Mouse (Mus musculus) kidney, embryonic 14.5 days (tissue): Measurements from ENCODE around the gene Nme4. TPM values are rescaled to one million over a fixed set of nuclear protein-coding genes. Genes with fewer than 3 reads are reported as not detected.

Experiments used
- ATAC-seq: fragments of 200-750 bp; cut with Nextera tagmentation; 2 replicates; pipeline ENCODE4 v1.8.0; 2017; ENCODE audit warnings: moderate number of reproducible peaks, mild to moderate bottlenecking, moderate TSS enrichment, moderate library complexity; ENCODE audit not compliant: low FRiP score, low TSS enrichment
- H3K27ac ChIP-seq: fragments of 300-500 bp; sonication (generic); 2 replicates; pipeline ENCODE4 v1.5.1; 2014; ENCODE audit warnings: low read depth, mild to moderate bottlenecking, low read length, moderate library complexity, mixed read lengths
- H3K27me3 ChIP-seq: fragments of 300-500 bp; sonication (generic); 2 replicates; pipeline ENCODE4 v1.6.1; 2014; ENCODE audit warnings: mild to moderate bottlenecking, low read length; ENCODE audit not compliant: control insufficient read depth, insufficient read depth
- H3K36me3 ChIP-seq: fragments of 300-500 bp; sonication (generic); 2 replicates; pipeline ENCODE4 v1.6.1; 2014; ENCODE audit warnings: low read length, mixed read lengths; ENCODE audit not compliant: control insufficient read depth, insufficient read depth
- H3K4me1 ChIP-seq: fragments of 300-500 bp; sonication (generic); 2 replicates; pipeline ENCODE4 v1.6.1; 2014; ENCODE audit warnings: low read length, mixed read lengths; ENCODE audit not compliant: control insufficient read depth, insufficient read depth
- H3K4me2 ChIP-seq: fragments of 300-500 bp; sonication (generic); replicated peaks from 2 replicates; pipeline ENCODE4 v1.6.1; 2014; ENCODE audit warnings: low read depth, mild to moderate bottlenecking, low read length
- H3K4me3 ChIP-seq: fragments of 300-500 bp; sonication (generic); 2 replicates; pipeline ENCODE4 v1.5.1; 2014; ENCODE audit warnings: mild to moderate bottlenecking, low read length
- H3K9ac ChIP-seq: fragments of 300-500 bp; sonication (generic); 2 replicates; pipeline ENCODE4 v1.6.1; 2014; ENCODE audit warnings: low read depth, mild to moderate bottlenecking, low read length, moderate library complexity
- H3K9me3 ChIP-seq: fragments of 300-500 bp; sonication (generic); 2 replicates; pipeline ENCODE4 v1.6.1; 2016; ENCODE audit warnings: low read length; ENCODE audit not compliant: control insufficient read depth
- WGBS: fragments of 180-500 bp; shearing (Covaris S2); extraction: QIAGEN DNeasy Blood & Tissue Kit; methylation state at CpG from one replicate; pipeline ENCODE4 v1.1.7; 2014; 5-methylcytosine and 5-hydroxymethylcytosine counted together
- polyA plus RNA-seq: library from polyadenylated mRNA; unstranded; fragments of >200 nt; fragmentation: Nextera tagmentation; extraction: Ambion mirVana; gene quantifications from 2 replicates; pipeline ENCODE4 v1.2.1, GENCODE M21; 2014

Nme4 gene
- polyA plus RNA-seq, 1 experiment from 2014 or later, result 107 TPM

GRCm38 (mm10) chr17:26075246-26075645 lies 20.2 kb downstream of the Nme4 start:
- H3K9me3 ChIP-seq, result no peaks in the 10 kb centered on the region
- no peak overlapping the region for H3K4me3 ChIP-seq
- H3K27ac ChIP-seq, result no peak overlapping the region
- no peaks in the 10 kb centered on the region for H3K36me3 ChIP-seq
- H3K4me2 ChIP-seq, result no peak overlapping the region
- H3K27me3 ChIP-seq, result no peaks in the 10 kb centered on the region
- H3K9ac ChIP-seq, result no peak overlapping the region
- ATAC-seq, result no peak
- 69% methylated on average over 3 of the region's 3 CpGs for WGBS
- no peaks in the 10 kb centered on the region for H3K4me1 ChIP-seq

GRCm38 (mm10) chr17:26070136-26070535 lies 25.3 kb downstream of the Nme4 start:
- 25% methylated on average over 6 of the region's 6 CpGs for WGBS
- Histone ChIP-seq H3K9ac (no peak overlapping the region; the same call in 1 of the 2 replicates), H3K4me3 (peak overlapping the region; percentile 82), H3K4me1 (peaks cover 27% of the 10 kb centered on the region), H3K36me3 (peaks cover 6% of the 10 kb centered on the region; the same call in 1 of the 2 replicates), H3K27ac (no peak overlapping the region), H3K9me3 (no peaks in the 10 kb centered on the region), H3K27me3 (no peaks in the 10 kb centered on the region), H3K4me2 (peak overlapping the region; percentile 97)
- no peak for ATAC-seq

- H3K36me3 ChIP-seq, result peaks cover 15% of the 10 kb centered on the region; the same call in 1 of the 2 replicates
- no peaks in the 10 kb centered on the region for H3K9me3 ChIP-seq
- H3K9ac ChIP-seq, result peak within 1 kb of the TSS; percentile 85
- peak within 1 kb of the TSS; percentile 97 for H3K4me2 ChIP-seq
- H3K4me3 ChIP-seq, result peak within 1 kb of the TSS; percentile 82
- WGBS, result under 1% methylated on average over 69 of the region's 94 CpGs
- peak within 1 kb of the TSS; percentile 43; the same call in 1 of the 2 replicates for H3K27ac ChIP-seq
- peak; percentile 90 for ATAC-seq
- no peaks in the 10 kb centered on the region for H3K27me3 ChIP-seq
- H3K4me1 ChIP-seq, result peaks cover 34% of the 10 kb centered on the region
These were observed 26.3 kb downstream of the Nme4 start, which contains the start of gene Rab11fip3 for GRCm38 (mm10) chr17:26068831-26069739. Rab11fip3 (minus strand) TSS chr17:26069555.

GRCm38 (mm10) chr17:26068024-26068830 lies 27.2 kb downstream of the Nme4 start:
- Histone ChIP-seq H3K27me3 (no peaks in the 10 kb centered on the region), H3K27ac (no peak overlapping the region), H3K9me3 (no peaks in the 10 kb centered on the region), H3K4me2 (peak overlapping the region; percentile 97), H3K9ac (peak overlapping the region; percentile 85), H3K4me3 (peak overlapping the region; percentile 82), H3K36me3 (peaks cover 21% of the 10 kb centered on the region; the same call in 1 of the 2 replicates), H3K4me1 (peaks cover 34% of the 10 kb centered on the region)
- WGBS, result 1% methylated on average over 44 of the region's 44 CpGs
- ATAC-seq, result peak; percentile 25; the same call in 1 of the 2 replicates

DNA sequence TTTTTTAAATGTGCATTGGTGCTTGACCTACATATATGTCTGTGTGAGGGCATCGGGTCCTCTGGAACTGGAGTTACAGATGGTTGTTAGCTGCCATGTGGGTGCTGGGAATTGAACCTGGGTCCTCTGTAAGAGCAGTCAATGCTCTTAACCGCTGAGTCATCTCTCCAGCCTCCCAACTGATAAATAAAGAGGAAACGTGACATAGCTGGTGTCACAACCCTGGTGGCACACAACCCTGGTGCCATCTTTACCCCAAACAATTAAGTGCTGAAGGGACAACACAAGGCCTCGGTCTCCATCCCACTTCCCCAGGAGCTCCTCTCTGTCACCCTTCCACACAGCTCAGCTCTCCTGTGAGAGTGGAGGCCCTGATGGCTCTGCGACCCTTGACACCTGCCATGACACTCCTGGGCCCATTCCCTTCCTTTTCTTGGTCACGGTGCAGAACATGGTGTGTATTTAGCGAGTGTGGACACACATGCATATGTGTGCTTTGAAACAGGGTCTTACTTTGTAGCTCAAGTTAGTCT lies 28.8 kb downstream of the Nme4 start:
- Histone ChIP-seq H3K36me3 (peaks cover 21% of the 10 kb centered on the region; the same call in 1 of the 2 replicates), H3K9me3 (no peaks in the 10 kb centered on the region), H3K4me2 (peak overlapping the region; percentile 97), H3K9ac (0 out of 2 replicates have a peak overlapping the region, but pooled peaks have one; percentile 85), H3K4me1 (peaks cover 34% of the 10 kb centered on the region), H3K4me3 (peak overlapping the region; percentile 82), H3K27me3 (no peaks in the 10 kb centered on the region), H3K27ac (no peak overlapping the region)
- 91% methylated on average over 7 of the region's 7 CpGs for WGBS
- ATAC-seq, result no peak

GRCm38 (mm10) chr17:26064916-26065315 lies 30.5 kb downstream of the Nme4 start:
- H3K9me3 ChIP-seq, result no peaks in the 10 kb centered on the region
- H3K27me3 ChIP-seq, result no peaks in the 10 kb centered on the region
- H3K36me3 ChIP-seq, result peaks cover 27% of the 10 kb centered on the region; the same call in 1 of the 2 replicates
- no peak overlapping the region for H3K27ac ChIP-seq
- no peak for ATAC-seq
- no peak overlapping the region for H3K9ac ChIP-seq
- H3K4me3 ChIP-seq, result no peak overlapping the region
- 79% methylated on average over 6 of the region's 6 CpGs for WGBS
- peaks cover 34% of the 10 kb centered on the region for H3K4me1 ChIP-seq
- no peak overlapping the region for H3K4me2 ChIP-seq

DNA sequence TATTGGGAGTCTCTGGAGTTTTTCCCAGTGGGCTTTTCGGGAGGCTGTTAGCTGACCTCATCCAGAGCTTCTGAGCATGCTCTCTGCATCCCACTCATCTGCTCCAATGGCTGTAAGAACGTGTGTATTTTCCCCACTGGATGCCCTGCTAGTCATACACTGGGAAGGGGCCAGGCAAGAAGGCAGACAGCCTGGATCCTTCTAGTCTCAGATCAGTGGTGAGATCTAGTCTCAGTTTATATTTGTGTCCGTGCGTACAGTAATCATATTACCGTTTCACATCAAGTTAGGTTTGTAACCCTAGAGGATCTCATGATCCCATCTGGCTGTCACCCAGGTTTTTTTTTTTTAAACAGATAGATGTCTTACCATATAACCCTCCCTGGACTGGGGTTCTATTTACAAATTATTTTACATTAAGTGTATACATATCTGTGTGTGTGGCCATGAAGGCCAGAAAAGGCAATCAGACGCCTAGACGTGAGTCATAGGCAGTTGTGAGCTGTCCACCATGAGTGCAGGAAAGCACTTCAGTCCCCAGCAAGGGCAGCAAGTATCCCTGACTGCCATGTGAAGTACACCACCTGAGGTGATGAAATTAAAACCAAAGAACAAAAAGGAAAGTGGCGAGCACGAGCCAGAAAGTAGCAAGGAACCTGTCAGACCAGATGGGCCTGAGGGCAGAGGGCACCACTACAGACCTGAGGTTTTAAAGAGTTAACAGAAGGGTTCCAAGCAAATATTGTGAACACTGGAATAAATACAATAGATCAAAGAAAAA lies 37.4 kb downstream of the Nme4 start:
- WGBS, result 67% methylated on average over 9 of the region's 9 CpGs
- no peak overlapping the region for H3K9ac ChIP-seq
- H3K4me1 ChIP-seq, result peaks cover 35% of the 10 kb centered on the region
- H3K27me3 ChIP-seq, result no peaks in the 10 kb centered on the region
- no peak overlapping the region for H3K4me3 ChIP-seq
- H3K9me3 ChIP-seq, result no peaks in the 10 kb centered on the region
- no peak for ATAC-seq
- peaks cover 15% of the 10 kb centered on the region; the same call in 1 of the 2 replicates for H3K36me3 ChIP-seq
- H3K27ac ChIP-seq, result no peak overlapping the region
- no peak overlapping the region for H3K4me2 ChIP-seq

- Histone ChIP-seq H3K9me3 (no peaks in the 10 kb centered on the region), H3K4me3 (no peak overlapping the region), H3K36me3 (peaks cover 15% of the 10 kb centered on the region; the same call in 1 of the 2 replicates), H3K9ac (no peak overlapping the region), H3K27me3 (no peaks in the 10 kb centered on the region), H3K27ac (no peak overlapping the region), H3K4me2 (no peak overlapping the region), H3K4me1 (peaks cover 35% of the 10 kb centered on the region)
- 53% methylated on average over 8 of the region's 8 CpGs for WGBS
- ATAC-seq, result no peak
These were observed 38.1 kb downstream of the Nme4 start for GRCm38 (mm10) chr17:26057278-26057677.
